Mouse (Mus musculus) thymus, adult 2 months (tissue): Measurements from ENCODE around the gene Flot2.
A peak's percentile ranks its signal among the peaks of the same experiment; 100 is the strongest.

Experiments used
- CTCF ChIP-seq: fragments of 200-500 bp; IDR thresholded peaks from 2 replicates; pipeline ENCODE4 v1.5.1; 2012; ENCODE audit warnings: mild to moderate bottlenecking, control low read depth, low read length, moderate library complexity, borderline replicate concordance; ENCODE audit not compliant: control insufficient read depth, poor library complexity, insufficient read depth; ENCODE audit errors: extremely low read depth
- POLR2A ChIP-seq: fragments of 200-500 bp; IDR thresholded peaks from 2 replicates; pipeline ENCODE4 v1.6.1; 2012; ENCODE audit warnings: mild to moderate bottlenecking, low read length, control low read depth, moderate library complexity; ENCODE audit not compliant: control insufficient read depth, poor library complexity, insufficient read depth; ENCODE audit errors: extremely low read depth

DNA sequence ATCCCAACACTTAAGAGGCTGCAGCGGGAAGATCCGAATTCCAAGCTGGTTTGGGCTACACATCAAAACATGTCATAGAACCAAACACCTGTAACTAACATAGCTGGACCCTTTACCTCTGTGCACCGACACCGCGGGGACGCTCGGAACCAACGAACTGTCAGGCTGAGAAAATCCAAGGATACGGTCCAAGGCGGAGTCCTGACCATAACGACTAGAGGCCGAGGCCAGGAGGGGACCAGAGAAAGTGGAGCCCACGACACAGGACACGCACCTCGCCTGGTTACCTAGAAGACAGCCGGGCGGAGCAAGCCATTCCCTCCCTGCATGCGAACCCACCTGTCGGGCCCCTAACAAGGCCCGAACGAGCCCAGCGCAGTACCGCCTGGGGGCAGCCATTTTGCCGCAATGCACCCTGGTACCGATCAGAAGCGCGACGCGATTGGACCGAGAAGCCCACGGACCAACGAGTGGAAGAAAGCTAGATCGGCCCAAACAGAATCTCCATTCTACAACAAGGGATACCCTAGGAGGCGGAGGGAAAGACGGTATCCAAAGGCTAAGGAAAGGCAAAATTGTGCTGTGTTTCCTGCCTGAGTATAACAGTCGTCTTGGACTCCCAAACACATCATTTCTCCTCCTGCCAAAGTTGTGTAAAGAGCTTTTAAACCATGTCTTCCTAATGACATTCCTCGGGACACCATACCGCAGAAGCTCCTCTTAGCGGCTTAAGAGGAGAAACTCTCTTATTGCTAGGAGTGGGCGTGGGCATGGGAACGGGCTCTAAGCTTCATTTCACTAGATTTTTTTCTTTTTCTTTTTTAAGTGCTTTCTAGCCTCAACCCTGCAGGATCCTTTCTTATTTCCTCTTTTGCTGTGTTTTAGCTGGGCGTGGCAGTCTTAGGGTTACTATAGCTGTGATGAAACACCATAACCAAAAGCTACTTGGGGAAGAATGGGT is 42.5 kb downstream of the Flot2 start, which contains the start of gene Eral1:
- TF ChIP-seq CTCF (no peak), POLR2A (peak; percentile 58; the same call in 1 of the 2 replicates)
